Mouse (Mus musculus): ENCODE measurements at regions not wholly inside any gene's neighbourhood (a gene's known extent, or its start where the extent isn't known, plus 50 kb on each side); places are given as distances from the start of the nearest gene placed in this dataset.

DNA sequence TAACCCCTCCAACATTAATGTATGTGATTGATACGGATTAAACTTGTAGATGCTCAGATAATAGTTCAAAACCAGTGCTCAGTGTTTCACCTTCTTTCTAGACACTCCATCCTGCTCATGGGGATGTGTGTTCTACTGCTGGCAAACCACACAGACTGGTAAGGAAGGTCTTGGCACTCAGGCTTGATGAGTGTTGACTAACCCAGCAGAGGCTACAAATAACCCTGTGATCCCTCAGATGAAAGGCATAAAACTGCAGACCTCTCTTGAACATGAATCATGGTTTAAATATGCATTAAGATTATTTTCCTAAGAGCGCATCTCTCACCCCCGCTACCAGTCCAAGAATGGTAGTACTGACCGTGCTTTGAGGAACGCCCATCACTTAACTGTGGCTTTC lies 83.9 kb upstream of the Cnksr3 start:
- WGBS = 92% methylated on average over 5 of the region's 5 CpGs
- H3K27me3 ChIP-seq = no peaks in the 10 kb centered on the region
- no peaks in the 10 kb centered on the region for H3K36me3 ChIP-seq
- no peak overlapping the region for H3K4me2 ChIP-seq (replicated peaks)
- no peak overlapping the region for H3K27ac ChIP-seq (replicated peaks)
- ATAC-seq (replicated peaks) = no peak
- no peak overlapping the region for H3K9ac ChIP-seq (replicated peaks)
- no peaks in the 10 kb centered on the region for H3K4me1 ChIP-seq
- no peaks in the 10 kb centered on the region for H3K9me3 ChIP-seq
- no peak overlapping the region for H3K4me3 ChIP-seq

DNA sequence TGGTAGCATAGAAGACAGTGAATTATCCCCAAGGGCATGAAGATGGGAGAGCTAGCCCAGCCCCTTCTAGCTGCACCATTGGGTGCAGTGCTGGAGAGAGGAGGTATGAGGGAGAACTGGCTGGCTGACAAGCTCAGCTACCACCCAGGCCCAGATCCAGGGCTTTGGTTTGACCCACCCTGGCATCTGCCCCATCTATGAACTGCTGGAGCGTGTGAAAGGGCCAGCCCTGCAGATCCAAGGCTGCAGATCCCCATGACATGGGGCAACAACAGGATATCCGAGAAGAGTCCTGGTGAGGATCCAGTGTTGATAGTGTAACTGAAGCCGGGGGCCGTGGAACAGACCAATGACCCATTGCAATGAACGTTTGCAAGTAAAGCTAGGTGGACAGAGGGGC lies 81.2 kb upstream of the Cnksr3 start:
- H3K27ac ChIP-seq (replicated peaks) = no peak overlapping the region
- no peaks in the 10 kb centered on the region for H3K9me3 ChIP-seq
- H3K4me2 ChIP-seq (replicated peaks) = no peak overlapping the region
- H3K4me3 ChIP-seq = no peak overlapping the region
- 89% methylated on average over 5 of the region's 5 CpGs for WGBS
- ATAC-seq (replicated peaks) = no peak
- no peaks in the 10 kb centered on the region for H3K27me3 ChIP-seq
- no peaks in the 10 kb centered on the region for H3K4me1 ChIP-seq
- no peaks in the 10 kb centered on the region for H3K36me3 ChIP-seq
- H3K9ac ChIP-seq (replicated peaks) = no peak overlapping the region

DNA sequence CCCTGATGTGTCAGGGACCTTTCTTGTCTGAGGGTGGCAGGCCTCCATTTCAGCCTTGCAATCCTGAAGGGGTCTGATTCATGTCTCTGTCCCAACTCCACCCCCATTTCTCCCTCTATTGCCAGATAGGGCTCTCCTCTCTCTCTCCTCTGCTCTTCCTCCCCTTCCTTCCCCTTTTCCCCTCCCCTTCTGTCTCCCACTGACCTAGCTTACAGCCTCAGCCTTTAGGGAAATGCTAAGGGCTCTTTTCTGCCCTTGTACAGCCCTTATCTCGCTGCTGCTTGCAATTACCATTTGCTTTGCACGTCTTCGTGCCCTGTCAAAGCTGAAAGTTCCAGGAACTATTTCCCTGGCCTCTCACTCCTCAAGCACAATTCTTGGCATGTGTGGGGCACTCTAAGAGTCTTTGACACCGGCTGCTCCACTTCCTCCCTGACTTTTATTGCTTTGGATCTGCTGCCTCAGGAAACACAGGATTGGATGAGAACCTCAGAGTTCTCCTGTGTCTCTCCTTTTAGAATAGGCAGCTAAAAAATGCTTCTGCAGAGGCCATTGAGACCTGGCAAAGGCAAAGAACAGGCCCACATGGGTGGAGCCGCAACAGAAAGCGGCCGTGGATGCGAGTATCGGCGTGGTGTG lies 77.9 kb upstream of the Cnksr3 start:
- Histone ChIP-seq H3K9me3 (no peaks in the 10 kb centered on the region), H3K27ac (replicated peaks) (no peak overlapping the region), H3K4me1 (no peaks in the 10 kb centered on the region), H3K36me3 (no peaks in the 10 kb centered on the region), H3K9ac (replicated peaks) (no peak overlapping the region), H3K4me3 (no peak overlapping the region), H3K4me2 (replicated peaks) (no peak overlapping the region), H3K27me3 (no peaks in the 10 kb centered on the region)
- ATAC-seq (replicated peaks) = no peak
- WGBS = 85% methylated on average over 10 of the region's 10 CpGs

DNA sequence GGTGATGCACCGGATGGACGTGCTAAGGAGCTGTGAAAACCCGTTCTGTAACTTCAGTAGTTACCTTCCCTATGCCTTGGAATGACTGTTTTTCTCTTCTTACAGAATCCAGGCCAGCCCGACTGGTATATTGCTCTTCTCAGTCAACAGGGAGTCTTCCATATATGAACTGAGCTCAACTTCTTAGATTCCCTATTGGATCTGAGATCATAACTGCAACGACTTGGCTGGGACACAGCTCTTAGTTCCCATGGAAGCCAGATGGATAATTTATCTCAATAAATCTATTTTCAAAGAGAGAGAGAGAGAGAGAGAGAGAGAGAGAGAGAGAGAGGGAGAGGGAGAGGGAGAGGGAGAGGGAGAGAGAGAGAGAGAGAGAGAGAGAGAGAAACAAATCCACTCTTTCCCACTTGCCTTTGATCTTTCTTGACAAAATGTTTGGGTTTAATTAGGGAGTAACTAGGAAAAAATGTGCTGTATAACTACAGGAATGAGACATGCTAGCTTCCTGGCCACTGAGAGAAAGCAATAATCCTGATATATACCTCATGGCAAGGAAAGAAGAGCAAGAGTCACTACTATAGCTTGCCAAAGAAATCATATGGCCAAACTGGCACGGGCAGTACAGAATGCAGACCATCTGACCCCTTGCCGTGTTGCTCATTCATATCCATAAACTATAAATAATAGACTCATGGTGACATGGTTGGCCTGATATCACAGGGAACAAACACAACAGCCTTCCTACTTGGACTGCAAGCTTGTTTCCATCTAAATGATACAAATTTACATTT lies 73.3 kb upstream of the Cnksr3 start:
- 83% methylated on average over 7 of the region's 7 CpGs for WGBS
- Histone ChIP-seq H3K4me1 (no peaks in the 10 kb centered on the region), H3K27ac (replicated peaks) (no peak overlapping the region), H3K9ac (replicated peaks) (no peak overlapping the region), H3K4me2 (replicated peaks) (no peak overlapping the region), H3K27me3 (no peaks in the 10 kb centered on the region), H3K36me3 (no peaks in the 10 kb centered on the region), H3K9me3 (no peaks in the 10 kb centered on the region), H3K4me3 (no peak overlapping the region)
- no peak for ATAC-seq (replicated peaks)

DNA sequence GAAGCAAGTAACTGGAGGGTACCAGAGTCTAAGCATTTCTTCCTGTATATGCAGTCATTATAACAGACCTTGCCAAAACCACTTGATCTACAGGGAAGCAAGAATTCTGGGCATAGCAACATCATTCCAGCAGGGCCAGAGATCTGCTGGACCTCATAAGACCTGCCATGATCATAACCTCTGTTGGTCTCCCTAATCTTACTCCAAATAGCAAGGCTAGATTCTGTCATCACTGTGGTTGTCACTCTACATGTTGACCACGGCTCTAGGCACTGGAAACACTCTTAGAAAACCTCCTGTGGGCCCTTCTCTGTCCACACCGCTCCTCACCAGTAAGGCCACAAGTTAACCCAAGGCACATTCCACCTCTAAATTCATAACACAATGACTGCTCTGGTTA lies 68.4 kb upstream of the Cnksr3 start:
- Histone ChIP-seq H3K9ac (replicated peaks) (no peak overlapping the region), H3K4me1 (0 out of 2 replicates have a peak, but pooled peaks cover 9% of the 10 kb centered on the region), H3K4me2 (replicated peaks) (no peak overlapping the region), H3K27me3 (no peaks in the 10 kb centered on the region), H3K36me3 (no peaks in the 10 kb centered on the region), H3K27ac (replicated peaks) (no peak overlapping the region), H3K4me3 (no peak overlapping the region), H3K9me3 (no peaks in the 10 kb centered on the region)
- no peak for ATAC-seq (replicated peaks)
- 96% methylated on average over 2 of the region's 2 CpGs for WGBS

DNA sequence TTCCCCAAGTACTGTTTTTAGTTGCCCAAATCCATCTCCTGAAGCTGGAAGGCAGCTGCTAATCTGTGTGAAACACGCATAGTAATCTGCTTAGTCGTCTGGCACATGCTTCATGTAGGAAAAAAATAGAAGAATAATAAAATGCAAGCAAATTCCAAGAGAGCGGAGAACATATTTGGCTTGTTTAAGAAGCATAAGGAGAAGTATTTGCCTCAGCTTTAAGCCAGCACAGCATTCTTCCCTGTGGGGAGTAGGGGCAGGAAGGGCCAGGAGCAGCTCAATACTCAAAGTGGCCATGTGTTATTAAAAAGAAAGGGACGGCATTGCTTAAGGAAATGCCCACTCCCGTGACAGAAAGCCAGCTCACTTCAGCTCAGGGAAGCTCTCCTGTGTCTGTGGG lies 66.8 kb upstream of the Cnksr3 start:
- Histone ChIP-seq H3K36me3 (no peaks in the 10 kb centered on the region), H3K4me1 (0 out of 2 replicates have a peak, but pooled peaks cover 9% of the 10 kb centered on the region), H3K27ac (replicated peaks) (peak overlapping the region; percentile 38), H3K9ac (replicated peaks) (no peak overlapping the region), H3K9me3 (no peaks in the 10 kb centered on the region), H3K4me2 (replicated peaks) (no peak overlapping the region), H3K27me3 (no peaks in the 10 kb centered on the region), H3K4me3 (no peak overlapping the region)
- WGBS = 40% methylated on average over 5 of the region's 5 CpGs
- peak; percentile 65 for ATAC-seq (replicated peaks)

DNA sequence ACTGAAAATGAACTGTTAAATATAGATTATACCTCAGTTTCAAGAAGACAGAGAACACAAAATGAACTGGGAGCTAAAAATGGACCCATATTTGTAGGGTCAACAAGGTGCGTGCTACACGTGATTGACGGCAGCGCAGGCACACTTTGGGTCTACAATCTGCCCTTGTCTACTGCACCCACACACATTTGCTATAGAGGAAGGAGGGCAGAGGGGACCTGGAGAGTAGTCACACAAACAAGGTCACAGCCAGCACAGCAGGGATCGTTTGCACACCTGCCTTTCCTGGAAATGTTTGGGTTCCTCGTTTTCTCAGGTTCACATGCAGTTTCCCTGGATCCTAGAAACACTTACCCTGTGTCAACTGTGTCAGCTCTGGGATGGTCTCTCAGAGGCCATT lies 63.3 kb upstream of the Cnksr3 start:
- Histone ChIP-seq H3K36me3 (no peaks in the 10 kb centered on the region), H3K27ac (replicated peaks) (no peak overlapping the region), H3K27me3 (no peaks in the 10 kb centered on the region), H3K4me3 (no peak overlapping the region), H3K9me3 (no peaks in the 10 kb centered on the region), H3K4me2 (replicated peaks) (no peak overlapping the region), H3K4me1 (0 out of 2 replicates have a peak, but pooled peaks cover 9% of the 10 kb centered on the region), H3K9ac (replicated peaks) (no peak overlapping the region)
- 89% methylated on average over 6 of the region's 6 CpGs for WGBS
- ATAC-seq (replicated peaks) = no peak

DNA sequence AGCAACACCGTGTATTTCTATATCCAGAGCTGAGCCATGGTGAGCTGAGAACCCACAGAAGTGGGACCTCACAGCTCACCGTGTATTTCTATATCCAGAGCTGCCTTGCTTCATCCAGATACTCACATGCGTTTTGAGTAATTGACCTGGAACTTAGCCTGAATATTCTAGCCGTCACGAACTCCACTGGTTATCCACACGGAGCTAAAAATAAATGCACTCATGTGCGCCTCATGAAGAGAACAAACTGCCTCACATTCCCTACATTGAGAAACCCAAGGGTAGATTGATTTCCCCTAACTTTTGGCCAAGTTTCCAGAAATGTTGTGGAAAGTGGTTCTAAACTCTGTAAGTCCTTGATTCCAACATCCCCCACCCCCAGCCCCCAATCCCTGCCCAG lies 62.4 kb upstream of the Cnksr3 start:
- H3K27ac ChIP-seq (replicated peaks) = no peak overlapping the region
- no peak overlapping the region for H3K4me2 ChIP-seq (replicated peaks)
- 84% methylated on average over 7 of the region's 7 CpGs for WGBS
- no peak overlapping the region for H3K4me3 ChIP-seq
- H3K36me3 ChIP-seq = no peaks in the 10 kb centered on the region
- no peaks in the 10 kb centered on the region for H3K9me3 ChIP-seq
- no peak overlapping the region for H3K9ac ChIP-seq (replicated peaks)
- peaks cover 11% of the 10 kb centered on the region; the same call in 1 of the 2 replicates for H3K4me1 ChIP-seq
- ATAC-seq (replicated peaks) = no peak
- no peaks in the 10 kb centered on the region for H3K27me3 ChIP-seq

DNA sequence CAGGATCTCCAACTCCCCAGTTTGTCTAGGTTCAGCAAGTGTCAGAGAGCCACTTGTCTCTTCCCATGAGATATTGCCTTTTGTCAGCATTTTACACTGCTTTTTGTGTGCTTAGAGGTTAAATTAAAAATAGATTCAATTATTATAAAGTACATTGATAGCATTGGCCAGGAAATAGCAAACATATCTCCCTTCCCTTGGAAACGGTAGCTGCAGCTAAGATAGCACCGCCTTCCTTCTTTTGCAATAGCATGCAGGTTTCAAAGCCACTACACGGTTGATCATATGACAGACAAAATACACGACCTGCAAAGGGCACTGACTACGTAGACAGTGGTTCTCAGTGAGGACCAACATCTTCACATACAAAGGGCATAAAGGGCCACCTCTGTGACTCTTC lies 59.1 kb upstream of the Cnksr3 start:
- Histone ChIP-seq H3K4me2 (replicated peaks) (no peak overlapping the region), H3K9ac (replicated peaks) (no peak overlapping the region), H3K9me3 (no peaks in the 10 kb centered on the region), H3K27me3 (no peaks in the 10 kb centered on the region), H3K4me1 (peaks cover 20% of the 10 kb centered on the region), H3K36me3 (no peaks in the 10 kb centered on the region), H3K27ac (replicated peaks) (no peak overlapping the region), H3K4me3 (no peak overlapping the region)
- no peak for ATAC-seq (replicated peaks)
- 84% methylated on average over 5 of the region's 5 CpGs for WGBS

DNA sequence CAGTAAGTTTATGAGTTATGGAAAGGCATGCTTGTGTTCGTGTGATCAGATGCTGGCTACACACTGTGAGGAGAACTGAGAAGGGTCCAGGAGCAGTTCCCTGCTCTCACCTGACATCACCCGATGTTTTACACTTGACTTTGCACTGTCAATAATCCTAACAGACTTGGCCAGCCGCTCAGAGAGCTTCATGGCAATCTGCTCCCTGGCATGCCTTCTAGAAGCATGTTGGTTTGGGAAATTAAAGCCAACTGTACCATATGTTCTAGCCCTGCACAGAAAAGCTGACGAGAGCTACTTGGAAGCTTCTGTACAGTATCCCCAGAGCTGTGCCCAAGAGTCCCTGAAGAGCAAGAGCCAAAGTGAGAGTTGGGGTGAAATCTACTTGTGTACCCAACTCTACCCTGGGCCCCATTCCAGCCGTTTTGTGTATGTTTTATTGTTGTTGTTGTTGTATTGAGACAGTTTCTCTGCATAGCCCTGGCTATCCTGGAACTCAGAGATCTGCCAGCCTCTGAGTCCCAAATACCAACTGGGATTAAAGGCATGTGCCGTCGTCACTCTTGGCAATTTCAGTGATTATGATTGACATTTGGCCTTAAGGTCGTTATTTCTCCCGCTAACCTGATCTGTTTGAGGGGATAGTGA lies 56.5 kb upstream of the Cnksr3 start:
- H3K9me3 ChIP-seq = no peaks in the 10 kb centered on the region
- H3K4me2 ChIP-seq (replicated peaks) = no peak overlapping the region
- H3K27ac ChIP-seq (replicated peaks) = peak overlapping the region; percentile 32
- no peak overlapping the region for H3K9ac ChIP-seq (replicated peaks)
- peak; percentile 94 for ATAC-seq (replicated peaks)
- no peaks in the 10 kb centered on the region for H3K36me3 ChIP-seq
- H3K4me3 ChIP-seq = no peak overlapping the region
- H3K27me3 ChIP-seq = no peaks in the 10 kb centered on the region
- WGBS = 51% methylated on average over 9 of the region's 9 CpGs
- H3K4me1 ChIP-seq = peaks cover 25% of the 10 kb centered on the region

DNA sequence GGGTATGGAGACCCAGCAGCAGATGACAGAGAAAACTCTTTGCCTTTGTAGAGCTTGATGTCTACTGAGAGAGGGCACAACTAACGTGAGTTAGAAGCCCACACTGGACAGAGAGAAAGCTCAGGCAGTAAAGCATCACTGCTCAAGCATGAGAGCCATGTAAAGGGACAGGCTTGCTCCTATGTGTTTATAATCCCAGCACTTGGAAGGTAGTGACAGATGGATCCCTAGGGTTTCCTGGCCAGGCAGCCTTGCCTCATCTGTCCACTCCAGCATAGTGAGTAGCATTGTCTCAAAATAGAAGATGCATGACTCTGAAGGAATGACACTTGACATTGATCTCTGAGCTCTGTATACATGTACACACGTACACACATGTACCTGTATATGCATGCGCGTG lies 55.9 kb upstream of the Cnksr3 start:
- Histone ChIP-seq H3K4me2 (replicated peaks) (no peak overlapping the region), H3K4me3 (no peak overlapping the region), H3K9me3 (no peaks in the 10 kb centered on the region), H3K4me1 (peaks cover 25% of the 10 kb centered on the region), H3K9ac (replicated peaks) (no peak overlapping the region), H3K27ac (replicated peaks) (peak overlapping the region; percentile 32), H3K27me3 (no peaks in the 10 kb centered on the region), H3K36me3 (no peaks in the 10 kb centered on the region)
- WGBS = 86% methylated on average over 4 of the region's 4 CpGs
- ATAC-seq (replicated peaks) = peak; percentile 68

DNA sequence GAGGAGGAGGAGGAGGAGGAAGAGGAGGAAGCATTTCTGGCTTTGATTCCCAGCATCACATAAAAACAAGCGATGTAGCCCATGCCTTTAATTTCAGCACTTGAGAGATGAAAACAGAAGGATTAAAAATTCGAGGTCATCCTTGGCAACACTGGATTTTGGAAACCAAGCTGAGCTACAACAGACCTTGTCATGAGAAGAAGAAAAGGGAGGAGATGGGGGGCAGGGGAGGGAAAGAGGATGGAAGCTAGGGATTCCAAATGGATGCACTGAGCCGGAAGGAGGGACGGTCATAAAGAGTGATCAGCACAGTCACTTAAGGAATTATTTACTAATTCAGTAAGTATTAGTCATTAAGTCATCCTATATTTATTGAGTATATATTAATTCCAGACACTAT lies 55.1 kb upstream of the Cnksr3 start:
- no peaks in the 10 kb centered on the region for H3K27me3 ChIP-seq
- no peak overlapping the region for H3K27ac ChIP-seq (replicated peaks)
- no peak overlapping the region for H3K4me3 ChIP-seq
- peaks cover 25% of the 10 kb centered on the region for H3K4me1 ChIP-seq
- no peak overlapping the region for H3K9ac ChIP-seq (replicated peaks)
- H3K9me3 ChIP-seq = no peaks in the 10 kb centered on the region
- 83% methylated on average over 4 of the region's 4 CpGs for WGBS
- H3K4me2 ChIP-seq (replicated peaks) = no peak overlapping the region
- ATAC-seq (replicated peaks) = no peak
- no peaks in the 10 kb centered on the region for H3K36me3 ChIP-seq

All from forebrain, embryonic 15.5 days (tissue).